18 mouse cellular contexts compared by ENCODE assay signal in the genomic region with DNA sequence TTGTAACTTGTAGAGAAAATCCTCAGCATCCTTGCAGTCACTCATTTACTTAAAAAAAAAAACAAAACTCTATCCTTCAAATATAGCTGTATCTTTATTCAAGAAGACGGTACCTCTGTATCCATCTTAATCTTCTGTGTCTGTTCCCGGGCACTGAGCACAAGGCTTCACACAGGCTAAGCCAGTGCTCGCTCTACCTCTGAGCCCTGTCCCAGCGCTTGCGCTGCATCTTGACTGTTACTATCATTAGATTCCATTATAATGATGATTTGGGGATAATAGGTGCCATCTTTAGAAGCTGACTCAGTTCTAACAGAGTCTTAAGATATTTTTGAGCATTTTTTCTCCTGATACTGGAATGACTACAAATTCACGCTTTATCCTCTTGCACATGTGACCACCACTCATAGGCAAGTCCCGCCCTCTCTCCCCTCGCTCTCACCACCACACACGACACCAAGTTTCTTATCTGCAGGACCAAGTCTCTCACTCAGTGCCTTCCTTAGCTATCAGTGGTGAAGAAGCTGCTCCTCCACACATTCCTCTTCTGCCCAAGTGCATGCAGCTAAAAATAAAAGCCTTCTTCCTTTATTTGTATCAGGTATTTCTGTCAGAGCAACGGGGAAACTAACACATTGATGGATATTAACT. TPM values are rescaled to one million over a fixed set of nuclear protein-coding genes. Genes with fewer than 3 reads are reported as not detected.
DNase-seq lines count a peak whose midpoint lies in the region; ATAC-seq lines count a peak whose summit lies in the region.
"Had no signal": no experiment of that assay in that cellular context is flagged by ENCODE, and none has a peak within 500 bp of the region (broad histone marks: within the 10 kb centered on the region; RNA-seq: fewer than 3 reads in every experiment).

No protein-coding gene starts in this region.

- H3K9ac ChIP-seq in heart, embryonic 16.5 days (ENCODE audit: low read length) = no peak overlapping the region
- H3K9ac ChIP-seq in liver, embryonic 13.5 days = peak overlapping the region; percentile 46; the same call in 1 of the 2 replicates
- H3K9ac ChIP-seq: embryonic facial prominence, embryonic 12.5 days; limb, embryonic 13.5 days had no signal

- H3K27ac ChIP-seq in heart, embryonic 16.5 days (ENCODE audit: low read length) = no peak overlapping the region
- H3K27ac ChIP-seq in liver, embryonic 13.5 days = peak overlapping the region; percentile 84
- H3K27ac ChIP-seq: embryonic facial prominence, embryonic 12.5 days; forebrain, embryonic 10.5 days; kidney, postnatal 0 days; limb, embryonic 13.5 days had no signal

- no peak for ATAC-seq in heart, embryonic 16.5 days (replicated peaks; ENCODE audit: extremely low read depth, insufficient read depth, low FRiP score)
- ATAC-seq in common myeloid progenitor, adult 5-6 weeks (replicated peaks; ENCODE audit: low read depth, poor library complexity, severe bottlenecking) = peak; percentile 86
- peak; percentile 97 for ATAC-seq in liver, embryonic 13.5 days (ENCODE audit: low read depth)
- ATAC-seq: hindbrain, embryonic 16.5 days had no signal

- H3K4me2 ChIP-seq in heart, embryonic 16.5 days (ENCODE audit: low read depth, low read length) = peak overlapping the region; percentile 26; the same call in 1 of the 2 replicates
- H3K4me2 ChIP-seq in liver, embryonic 13.5 days = peak overlapping the region; percentile 57
- H3K4me2 ChIP-seq: embryonic facial prominence, embryonic 12.5 days; limb, embryonic 13.5 days had no signal

- H3K27me3 ChIP-seq in heart, embryonic 16.5 days (ENCODE audit: control insufficient read depth, insufficient read depth, low read length) = no peaks in the 10 kb centered on the region
- H3K27me3 ChIP-seq in liver, embryonic 13.5 days = no peaks in the 10 kb centered on the region
- H3K27me3 ChIP-seq: embryonic facial prominence, embryonic 12.5 days; limb, embryonic 13.5 days had no signal

- 0 out of 2 replicates have a peak, but pooled peaks cover 2% of the 10 kb centered on the region for H3K36me3 ChIP-seq in heart, embryonic 16.5 days (ENCODE audit: control insufficient read depth, insufficient read depth)
- peaks cover 15% of the 10 kb centered on the region for H3K36me3 ChIP-seq in liver, embryonic 13.5 days
- H3K36me3 ChIP-seq: embryonic facial prominence, embryonic 12.5 days had no signal

- 50% methylated on average over 10 of the region's 10 CpGs for WGBS in heart, embryonic 16.5 days
- 32% methylated on average over 10 of the region's 10 CpGs for WGBS in liver, embryonic 13.5 days (ENCODE audit: insufficient replicate concordance)

- no peaks in the 10 kb centered on the region for H3K9me3 ChIP-seq in heart, embryonic 16.5 days (replicated peaks; ENCODE audit: control insufficient read depth, low read length)
- H3K9me3 ChIP-seq in liver, embryonic 13.5 days (replicated peaks) = no peaks in the 10 kb centered on the region
- H3K9me3 ChIP-seq: embryonic facial prominence, embryonic 12.5 days; forebrain, embryonic 10.5 days; limb, embryonic 13.5 days had no signal

- no peak overlapping the region for H3K4me3 ChIP-seq in heart, embryonic 16.5 days (ENCODE audit: low read length)
- peak overlapping the region; percentile 24; the same call in 1 of the 2 replicates for H3K4me3 ChIP-seq in liver, embryonic 13.5 days (replicated peaks)
- H3K4me3 ChIP-seq: embryonic facial prominence, embryonic 12.5 days; forebrain, embryonic 10.5 days; limb, embryonic 13.5 days had no signal

- H3K4me1 ChIP-seq in heart, embryonic 16.5 days (ENCODE audit: control insufficient read depth, insufficient read depth, low read length) = peaks cover 22% of the 10 kb centered on the region
- peaks cover 49% of the 10 kb centered on the region for H3K4me1 ChIP-seq in liver, embryonic 13.5 days (replicated peaks)
- H3K4me1 ChIP-seq: embryonic facial prominence, embryonic 12.5 days; forebrain, embryonic 10.5 days had no signal

- no peak for DNase-seq in heart, adult 8-10 months (ENCODE audit: low spot score)
- peak; percentile 64 for DNase-seq in liver, embryonic 13.5 days
- no peak for DNase-seq in thymus, postnatal 36 days
- DNase-seq in adrenal gland, adult 8-10 months = no peak
- no peak for DNase-seq in spleen, postnatal 36 days (ENCODE audit: low spot score in 2 of 2)
- DNase-seq: adrenal gland, postnatal 14 days; cerebellum, adult 2 months; gastrocnemius, postnatal 14 days; heart, postnatal 4 days; kidney, adult 11 months; thymus, adult 2 months had no signal

RNA-seq across cellular contexts. Expression of gene Ppp2r5a, which starts 28.0 kb away (rescaled TPM):
- polyA plus RNA-seq in heart, embryonic 16.5 days (2015; fragmentation: Nextera tagmentation; extraction: Ambion mirVana) = 22.8 and 27.2 TPM in 2 replicates
- total RNA-seq in heart, adult 8-10 months (2022) = 10 to 100 TPM; 94.2 to 98.9 (median 97.9) TPM
- 107 and 115 TPM in 2 replicates for total RNA-seq in common myeloid progenitor, adult 5-6 weeks (2017)
- polyA plus RNA-seq in liver, embryonic 13.5 days (2015; fragmentation: Nextera tagmentation; extraction: Ambion mirVana) = 13.6 and 15.6 TPM in 2 replicates
- total RNA-seq in adrenal gland, adult 8-10 months (2022) = 100 to 1,000 TPM in 3 of 4 experiments, 10 to 100 TPM in 1; 91.2 to 155 (median 133) TPM

RNA-seq across cellular contexts. Expression of gene Tmem206, which starts 49.4 kb away (rescaled TPM):
- 16.5 and 19.4 TPM in 2 replicates for polyA plus RNA-seq in heart, embryonic 16.5 days (2015; fragmentation: Nextera tagmentation; extraction: Ambion mirVana)
- 1 to 10 TPM; 2.6 to 4.2 (median 3.0) TPM for total RNA-seq in heart, adult 8-10 months (2022)
- 28.1 and 32.6 TPM in 2 replicates for total RNA-seq in common myeloid progenitor, adult 5-6 weeks (2017)
- polyA plus RNA-seq in liver, embryonic 13.5 days (2015; fragmentation: Nextera tagmentation; extraction: Ambion mirVana) = 6.8 and 10.1 TPM in 2 replicates
- 1 to 10 TPM; 6.0 to 9.2 (median 8.4) TPM for total RNA-seq in adrenal gland, adult 8-10 months (2022)

RNA-seq across cellular contexts. Expression of gene Nenf, which starts 57.1 kb away (rescaled TPM):
- 112 and 114 TPM in 2 replicates for polyA plus RNA-seq in heart, embryonic 16.5 days (2015; fragmentation: Nextera tagmentation; extraction: Ambion mirVana)
- total RNA-seq in heart, adult 8-10 months (2022) = 100 to 1,000 TPM in 3 of 4 experiments, 10 to 100 TPM in 1; 90.1 to 115 (median 111) TPM
- 15.9 and 19.2 TPM in 2 replicates for total RNA-seq in common myeloid progenitor, adult 5-6 weeks (2017)
- 28.0 and 29.9 TPM in 2 replicates for polyA plus RNA-seq in liver, embryonic 13.5 days (2015; fragmentation: Nextera tagmentation; extraction: Ambion mirVana)
- 100 to 1,000 TPM in 2 of 4 experiments, 10 to 100 TPM in 2; 82.9 to 112 (median 103) TPM for total RNA-seq in adrenal gland, adult 8-10 months (2022)
